Mouse (Mus musculus) urinary bladder, postnatal 36 days (tissue): ENCODE results near the gene Senp2.
"Not testable (repeated sequence)": the region's sequence is repeated elsewhere in the genome, so short reads cannot be mapped to it uniquely, and the experiment has no call there.

ENCODE experiments used
- DNase-seq, 2 experiments: peaks; one replicate each; pipeline ENCODE4 v3.0.0; 2022; ENCODE audit warnings: low spot score in 2 of 2, mixed read lengths in 1 of 2

Senp2 gene

GRCm38 (mm10) chr16:22009099-22009584 is at the start of gene Senp2:
Gene Senp2, plus strand, starts transcription at chr16:22009484.
- DNase-seq, result peak; percentile 98 to 100

- DNase-seq, result no peak
Observed at GRCm38 (mm10) chr16:21965576-21965975, 43.7 kb upstream of the Senp2 start.

GRCm38 (mm10) chr16:21969874-21970273 is 39.4 kb upstream of the Senp2 start:
- DNase-seq, result no peak

- no peak for DNase-seq
Observed at GRCm38 (mm10) chr16:21970536-21970935, 38.7 kb upstream of the Senp2 start.

GRCm38 (mm10) chr16:21971446-21971845 is 37.8 kb upstream of the Senp2 start:
- DNase-seq, result no peak

- no peak for DNase-seq
Observed at GRCm38 (mm10) chr16:21976203-21976602, 33.1 kb upstream of the Senp2 start.

GRCm38 (mm10) chr16:21977347-21977746 is 31.9 kb upstream of the Senp2 start:
- DNase-seq, result no peak

GRCm38 (mm10) chr16:21983146-21983545 is 26.1 kb upstream of the Senp2 start:
- no peak for DNase-seq

- no peak for DNase-seq
Observed at GRCm38 (mm10) chr16:21983581-21983980, 25.7 kb upstream of the Senp2 start.

GRCm38 (mm10) chr16:21984091-21984490 is 25.2 kb upstream of the Senp2 start:
- DNase-seq, result no peak

- DNase-seq, result no peak
Observed at GRCm38 (mm10) chr16:21986191-21986590, 23.1 kb upstream of the Senp2 start.

- no peak for DNase-seq
Observed at GRCm38 (mm10) chr16:21987956-21988355, 21.3 kb upstream of the Senp2 start.

- not testable (repeated sequence) for DNase-seq
Observed at GRCm38 (mm10) chr16:21990893-21991292, 18.4 kb upstream of the Senp2 start.

GRCm38 (mm10) chr16:21991774-21992173 is 17.5 kb upstream of the Senp2 start:
- DNase-seq, result peak in 1 of 2 experiments; percentile 30

GRCm38 (mm10) chr16:21995304-21995703 is 14.0 kb upstream of the Senp2 start, which contains the start of gene Liph:
Gene Liph, minus strand, starts transcription at chr16:21995663.
- peak in 1 of 2 experiments; percentile 49 for DNase-seq

GRCm38 (mm10) chr16:21996402-21996801 is 12.9 kb upstream of the Senp2 start:
- no peak for DNase-seq

- DNase-seq, result peak; percentile 31 to 40
Observed at GRCm38 (mm10) chr16:21996881-21997641, 12.2 kb upstream of the Senp2 start.

- DNase-seq, result peak; percentile 29
Observed at GRCm38 (mm10) chr16:21998061-21998460, 11.2 kb upstream of the Senp2 start.

GRCm38 (mm10) chr16:21999941-22000690 is 9.2 kb upstream of the Senp2 start:
- no peak for DNase-seq

GRCm38 (mm10) chr16:22001172-22001571 is 8.1 kb upstream of the Senp2 start:
- DNase-seq, result no peak

GRCm38 (mm10) chr16:22001606-22002005 is 7.7 kb upstream of the Senp2 start:
- no peak for DNase-seq

GRCm38 (mm10) chr16:22009596-22009995 is 312 bp downstream of the Senp2 start:
- no peak for DNase-seq

GRCm38 (mm10) chr16:22015569-22015968 is 6.3 kb downstream of the Senp2 start:
- no peak for DNase-seq
